Mouse (Mus musculus) midbrain, postnatal 0 days (tissue): Measurements from ENCODE around the gene 1110008L16Rik. TPM values are rescaled to one million over a fixed set of nuclear protein-coding genes. Genes with fewer than 3 reads are reported as not detected.
A peak's percentile ranks its signal among the peaks of the same experiment; 100 is the strongest.

Experiments
- ATAC-seq: fragments of 200-750 bp; cut with Nextera tagmentation; 2 replicates; pipeline ENCODE4 v1.8.0; 2017; ENCODE audit warnings: moderate number of reproducible peaks, mild to moderate bottlenecking, moderate TSS enrichment, moderate library complexity; ENCODE audit not compliant: low FRiP score
- DNase-seq: peaks from one replicate; pipeline ENCODE4 v3.0.0-alpha.2; 2015; ENCODE audit warnings: low spot score
- H3K27ac ChIP-seq: fragments of 300-500 bp; sonication (generic); 2 replicates; pipeline ENCODE4 v1.5.1; 2014; ENCODE audit warnings: low read depth, mild to moderate bottlenecking, low read length, mixed read lengths
- H3K27me3 ChIP-seq: fragments of 300-500 bp; sonication (generic); 2 replicates; pipeline ENCODE4 v1.6.1; 2014; ENCODE audit warnings: low read length, control low read depth, mixed read lengths; ENCODE audit not compliant: insufficient read depth
- H3K36me3 ChIP-seq: fragments of 300-500 bp; sonication (generic); 2 replicates; pipeline ENCODE4 v1.6.1; 2014; ENCODE audit warnings: low read length, control low read depth, mixed read lengths; ENCODE audit not compliant: insufficient read depth
- H3K4me1 ChIP-seq: fragments of 300-500 bp; sonication (generic); 2 replicates; pipeline ENCODE4 v1.6.1; 2014; ENCODE audit warnings: mild to moderate bottlenecking, control low read depth, antibody characterized with exemption, low read length, mixed read lengths; ENCODE audit not compliant: insufficient read depth
- H3K4me2 ChIP-seq: fragments of 300-500 bp; sonication (generic); 2 replicates; pipeline ENCODE4 v1.6.1; 2014; ENCODE audit warnings: low read depth, mild to moderate bottlenecking, low read length, mixed read lengths; ENCODE audit not compliant: poor library complexity, severe bottlenecking
- H3K4me3 ChIP-seq: fragments of 300-500 bp; sonication (generic); 2 replicates; pipeline ENCODE4 v1.5.1; 2014; ENCODE audit warnings: low read depth, mild to moderate bottlenecking, low read length, moderate library complexity
- H3K9ac ChIP-seq: fragments of 300-500 bp; sonication (generic); replicated peaks from 2 replicates; pipeline ENCODE4 v1.6.1; 2014; ENCODE audit warnings: mild to moderate bottlenecking, low read length, moderate library complexity, mixed read lengths; ENCODE audit not compliant: poor library complexity, severe bottlenecking
- H3K9me3 ChIP-seq: fragments of 300-500 bp; sonication (generic); 2 replicates; pipeline ENCODE4 v1.6.1; 2016; ENCODE audit warnings: low read length, control low read depth
- CTCF ChIP-seq: IDR thresholded peaks from 2 replicates; pipeline ENCODE4 v1.5.1; 2016; ENCODE audit warnings: antibody characterized with exemption, mild to moderate bottlenecking
- WGBS: fragments of 180-500 bp; shearing (Covaris S2); extraction: QIAGEN DNeasy Blood & Tissue Kit; methylation state at CpG from one replicate; pipeline ENCODE4 v1.1.7; 2014; 5-methylcytosine and 5-hydroxymethylcytosine counted together
- polyA plus RNA-seq: library from polyadenylated mRNA; unstranded; fragments of >200 nt; fragmentation: Nextera tagmentation; extraction: Ambion mirVana; gene quantifications from 2 replicates; pipeline ENCODE4 v1.2.1, GENCODE M21; 2015
- total RNA-seq: library from RNA; depleted of rRNA; stranded (reverse); fragments of >200 nt; gene quantifications from 2 replicates; pipeline ENCODE4 v1.2.3, GENCODE M21; 2014

Gene 1110008L16Rik
- total and polyA plus RNA-seq, 2 experiments from 2014 or later = 6.5 to 8.9 TPM

GRCm38 (mm10) chr12:55385931-55386330 is 86.6 kb downstream of the 1110008L16Rik start:
- H3K27ac ChIP-seq = no peak overlapping the region
- 15% methylated on average over 6 of the region's 6 CpGs for WGBS
- no peak for TF ChIP-seq CTCF
- no peaks in the 10 kb centered on the region for H3K9me3 ChIP-seq
- DNase-seq = peak; percentile 22
- H3K36me3 ChIP-seq = 0 out of 2 replicates have a peak, but pooled peaks cover 8% of the 10 kb centered on the region
- no peaks in the 10 kb centered on the region for H3K27me3 ChIP-seq
- ATAC-seq = no peak
- H3K9ac ChIP-seq = no peak overlapping the region
- no peak overlapping the region for H3K4me3 ChIP-seq
- H3K4me2 ChIP-seq = no peak overlapping the region
- H3K4me1 ChIP-seq = no peaks in the 10 kb centered on the region

GRCm38 (mm10) chr12:55386456-55386855 is 87.1 kb downstream of the 1110008L16Rik start:
- Histone ChIP-seq H3K36me3 (0 out of 2 replicates have a peak, but pooled peaks cover 8% of the 10 kb centered on the region), H3K9ac (no peak overlapping the region), H3K4me2 (no peak overlapping the region), H3K4me1 (no peaks in the 10 kb centered on the region), H3K27ac (no peak overlapping the region), H3K9me3 (no peaks in the 10 kb centered on the region), H3K27me3 (no peaks in the 10 kb centered on the region), H3K4me3 (no peak overlapping the region)
- 65% methylated on average over 9 of the region's 9 CpGs for WGBS
- ATAC-seq (no peak), DNase-seq (no peak)
- TF ChIP-seq CTCF = no peak

- Histone ChIP-seq H3K4me1 (no peaks in the 10 kb centered on the region), H3K36me3 (0 out of 2 replicates have a peak, but pooled peaks cover 5% of the 10 kb centered on the region), H3K27me3 (no peaks in the 10 kb centered on the region), H3K27ac (no peak overlapping the region), H3K4me3 (no peak overlapping the region), H3K9ac (no peak overlapping the region), H3K9me3 (no peaks in the 10 kb centered on the region), H3K4me2 (no peak overlapping the region)
- DNase-seq = no peak
- 75% methylated on average over 7 of the region's 7 CpGs for WGBS
- ATAC-seq = no peak
- no peak for TF ChIP-seq CTCF
Observed at GRCm38 (mm10) chr12:55387083-55387787, 87.9 kb downstream of the 1110008L16Rik start.

GRCm38 (mm10) chr12:55387788-55388465 is 88.5 kb downstream of the 1110008L16Rik start:
- H3K27ac ChIP-seq = no peak overlapping the region
- no peak overlapping the region for H3K4me3 ChIP-seq
- no peak overlapping the region for H3K9ac ChIP-seq
- no peak for DNase-seq
- no peaks in the 10 kb centered on the region for H3K27me3 ChIP-seq
- H3K36me3 ChIP-seq = no peaks in the 10 kb centered on the region
- no peak for TF ChIP-seq CTCF
- H3K4me1 ChIP-seq = no peaks in the 10 kb centered on the region
- H3K9me3 ChIP-seq = no peaks in the 10 kb centered on the region
- H3K4me2 ChIP-seq = no peak overlapping the region
- ATAC-seq = no peak
- WGBS = 71% methylated on average over 11 of the region's 11 CpGs

- H3K27ac ChIP-seq = no peak overlapping the region
- no peak overlapping the region for H3K4me3 ChIP-seq
- peak; percentile 61 for TF ChIP-seq CTCF
- H3K9me3 ChIP-seq = no peaks in the 10 kb centered on the region
- WGBS = 63% methylated on average over 6 of the region's 6 CpGs
- ATAC-seq (peak; percentile 27; the same call in 1 of the 2 replicates), DNase-seq (peak; percentile 62)
- no peaks in the 10 kb centered on the region for H3K27me3 ChIP-seq
- no peaks in the 10 kb centered on the region for H3K4me1 ChIP-seq
- no peaks in the 10 kb centered on the region for H3K36me3 ChIP-seq
- no peak overlapping the region for H3K9ac ChIP-seq
- H3K4me2 ChIP-seq = no peak overlapping the region
Observed at GRCm38 (mm10) chr12:55388478-55388877, 89.1 kb downstream of the 1110008L16Rik start.
